ENCODE assay signal across 8 mouse cellular contexts in the genomic region with DNA sequence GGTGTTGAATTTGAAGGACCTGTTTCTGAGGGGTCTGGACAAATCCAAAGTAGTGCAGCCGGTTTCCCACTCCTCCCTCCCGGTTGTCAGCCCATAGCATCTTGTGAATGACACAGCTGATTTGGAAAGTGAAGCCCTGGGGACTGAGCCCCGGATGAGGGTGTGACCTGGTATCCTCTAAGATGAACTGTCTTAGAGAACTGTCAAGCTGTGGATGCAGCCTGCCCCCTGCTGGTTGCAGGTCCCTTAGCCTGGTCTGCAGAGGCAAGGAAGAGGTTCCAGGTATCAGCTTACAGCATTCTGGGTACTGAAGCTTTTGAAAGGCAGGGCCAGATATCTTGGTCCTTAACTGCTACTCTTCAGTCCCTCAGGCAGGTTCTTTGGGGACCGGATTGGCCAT. TPM values are rescaled to one million over a fixed set of nuclear protein-coding genes. Genes with fewer than 3 reads are reported as not detected.
DNase-seq lines count a peak whose midpoint lies in the region; ATAC-seq and TF ChIP-seq lines count a peak whose summit lies in the region.

No protein-coding gene starts in this region.

- no peak overlapping the region for H3K4me2 ChIP-seq in midbrain, embryonic 15.5 days
- no peak overlapping the region for H3K4me2 ChIP-seq in intestine, postnatal 0 days (replicated peaks; ENCODE audit: low read depth)
- H3K4me2 ChIP-seq in liver, embryonic 13.5 days, result no peak overlapping the region

- H3K36me3 ChIP-seq in midbrain, embryonic 10.5 days, result peaks cover 38% of the 10 kb centered on the region
- peaks cover 28% of the 10 kb centered on the region for H3K36me3 ChIP-seq in midbrain, embryonic 15.5 days (replicated peaks)
- peaks cover 47% of the 10 kb centered on the region for H3K36me3 ChIP-seq in intestine, postnatal 0 days (ENCODE audit: control insufficient read depth, insufficient read depth)
- H3K36me3 ChIP-seq in liver, embryonic 13.5 days, result peaks cover 19% of the 10 kb centered on the region

- H3K4me1 ChIP-seq in midbrain, embryonic 10.5 days, result no peaks in the 10 kb centered on the region
- H3K4me1 ChIP-seq in midbrain, embryonic 15.5 days, result no peaks in the 10 kb centered on the region
- H3K4me1 ChIP-seq in intestine, postnatal 0 days (replicated peaks; ENCODE audit: control insufficient read depth, insufficient read depth, low read length), result no peaks in the 10 kb centered on the region
- 0 out of 2 replicates have a peak, but pooled peaks cover 3% of the 10 kb centered on the region for H3K4me1 ChIP-seq in liver, embryonic 13.5 days (replicated peaks)

- H3K27me3 ChIP-seq in midbrain, embryonic 10.5 days (ENCODE audit: low read depth, poor library complexity, severe bottlenecking), result no peaks in the 10 kb centered on the region
- no peaks in the 10 kb centered on the region for H3K27me3 ChIP-seq in midbrain, embryonic 15.5 days (replicated peaks)
- H3K27me3 ChIP-seq in intestine, postnatal 0 days (replicated peaks; ENCODE audit: control insufficient read depth, insufficient read depth, low read length), result no peaks in the 10 kb centered on the region
- H3K27me3 ChIP-seq in liver, embryonic 13.5 days, result 0 out of 2 replicates have a peak, but pooled peaks cover 6% of the 10 kb centered on the region

- WGBS in midbrain, embryonic 10.5 days, result 31% methylated on average over 4 of the region's 4 CpGs
- WGBS in midbrain, embryonic 15.5 days, result 24% methylated on average over 4 of the region's 4 CpGs
- 29% methylated on average over 4 of the region's 4 CpGs for WGBS in intestine, postnatal 0 days
- 8% methylated on average over 4 of the region's 4 CpGs for WGBS in liver, embryonic 13.5 days (ENCODE audit: insufficient replicate concordance)

- no peak overlapping the region for H3K4me3 ChIP-seq in midbrain, embryonic 10.5 days
- no peak overlapping the region for H3K4me3 ChIP-seq in midbrain, embryonic 15.5 days
- H3K4me3 ChIP-seq in intestine, postnatal 0 days (ENCODE audit: low read depth, low read length), result no peak overlapping the region
- no peak overlapping the region for H3K4me3 ChIP-seq in liver, embryonic 13.5 days (replicated peaks)

- H3K9me3 ChIP-seq in midbrain, embryonic 10.5 days (replicated peaks), result no peaks in the 10 kb centered on the region
- H3K9me3 ChIP-seq in midbrain, embryonic 15.5 days, result no peaks in the 10 kb centered on the region
- no peaks in the 10 kb centered on the region for H3K9me3 ChIP-seq in intestine, postnatal 0 days (ENCODE audit: control insufficient read depth)
- H3K9me3 ChIP-seq in liver, embryonic 13.5 days (replicated peaks), result no peaks in the 10 kb centered on the region

- no peak for ATAC-seq in midbrain, embryonic 15.5 days (replicated peaks)
- no peak for ATAC-seq in intestine, postnatal 0 days
- ATAC-seq in liver, embryonic 13.5 days (ENCODE audit: low read depth), result peak; percentile 62; the same call in 1 of the 2 replicates

- no peak overlapping the region for H3K27ac ChIP-seq in midbrain, embryonic 10.5 days (replicated peaks)
- no peak overlapping the region for H3K27ac ChIP-seq in midbrain, embryonic 15.5 days
- H3K27ac ChIP-seq in intestine, postnatal 0 days (ENCODE audit: low read depth, low read length), result no peak overlapping the region
- no peak overlapping the region for H3K27ac ChIP-seq in liver, embryonic 13.5 days

- DNase-seq in midbrain, embryonic 10.5 days (ENCODE audit: low spot score), result peak; percentile 65
- DNase-seq in c-Kit-negative CD71-positive TER-119-positive erythroid progenitor cells, embryonic 14.5 days (ENCODE audit: low read depth, low spot score), result peak; percentile 41
- peak; percentile 57 to 68 for DNase-seq in frontal cortex, postnatal 25 days (ENCODE audit: low spot score in 2 of 2)
- peak; percentile 62 for DNase-seq in liver, embryonic 13.5 days
- peak; percentile 75 for DNase-seq in ovary, postnatal 36 days (ENCODE audit: low spot score)
- peak; percentile 85 for DNase-seq in thymus, postnatal 14 days

- peak; percentile 95 for TF ChIP-seq CTCF in intestine, postnatal 0 days (IDR thresholded peaks at IDR 0.05; ENCODE audit: low read depth)

- H3K9ac ChIP-seq in midbrain, embryonic 15.5 days, result no peak overlapping the region
- H3K9ac ChIP-seq in intestine, postnatal 0 days (ENCODE audit: low read depth, low read length), result no peak overlapping the region
- no peak overlapping the region for H3K9ac ChIP-seq in liver, embryonic 13.5 days

RNA-seq across cellular contexts. Expression of a gene that starts 12.1 kb away (rescaled TPM):
- polyA plus RNA-seq in midbrain, embryonic 10.5 days (2016; fragmentation: Nextera tagmentation; extraction: Ambion mirVana), result 4.4 and 8.2 TPM in 2 replicates
- 58.0 and 61.8 TPM in 2 replicates for polyA plus RNA-seq in midbrain, embryonic 15.5 days (2015; fragmentation: Nextera tagmentation; extraction: Ambion mirVana)
- 2.2 and 2.3 TPM in 2 replicates for polyA plus RNA-seq in intestine, postnatal 0 days (2015; fragmentation: Nextera tagmentation; extraction: Ambion mirVana)
- 0.12 TPM in 1 of 2 replicates, not detected in the other for polyA plus RNA-seq in liver, embryonic 13.5 days (2015; fragmentation: Nextera tagmentation; extraction: Ambion mirVana)

RNA-seq across cellular contexts. Expression of a gene that starts 26.0 kb away (rescaled TPM):
- polyA plus RNA-seq in midbrain, embryonic 10.5 days (2016; fragmentation: Nextera tagmentation; extraction: Ambion mirVana), result 0.09 and 0.12 TPM in 2 replicates
- 0.42 and 0.67 TPM in 2 replicates for polyA plus RNA-seq in midbrain, embryonic 15.5 days (2015; fragmentation: Nextera tagmentation; extraction: Ambion mirVana)
- 2.5 and 3.0 TPM in 2 replicates for polyA plus RNA-seq in intestine, postnatal 0 days (2015; fragmentation: Nextera tagmentation; extraction: Ambion mirVana)
- polyA plus RNA-seq in liver, embryonic 13.5 days (2015; fragmentation: Nextera tagmentation; extraction: Ambion mirVana), result 0.16 TPM in 1 of 2 replicates, not detected in the other

RNA-seq across cellular contexts. Expression of a gene that starts 26.3 kb away (rescaled TPM):
- 50.4 and 51.2 TPM in 2 replicates for polyA plus RNA-seq in midbrain, embryonic 10.5 days (2016; fragmentation: Nextera tagmentation; extraction: Ambion mirVana)
- 61.2 and 67.6 TPM in 2 replicates for polyA plus RNA-seq in midbrain, embryonic 15.5 days (2015; fragmentation: Nextera tagmentation; extraction: Ambion mirVana)
- polyA plus RNA-seq in intestine, postnatal 0 days (2015; fragmentation: Nextera tagmentation; extraction: Ambion mirVana), result 440 and 476 TPM in 2 replicates
- 32.1 and 32.5 TPM in 2 replicates for polyA plus RNA-seq in liver, embryonic 13.5 days (2015; fragmentation: Nextera tagmentation; extraction: Ambion mirVana)

RNA-seq across cellular contexts. Expression of a gene that starts 51.5 kb away (rescaled TPM):
- polyA plus RNA-seq in midbrain, embryonic 10.5 days (2016; fragmentation: Nextera tagmentation; extraction: Ambion mirVana), result 46.5 and 70.8 TPM in 2 replicates
- 228 and 229 TPM in 2 replicates for polyA plus RNA-seq in midbrain, embryonic 15.5 days (2015; fragmentation: Nextera tagmentation; extraction: Ambion mirVana)
- 12.0 and 14.3 TPM in 2 replicates for polyA plus RNA-seq in intestine, postnatal 0 days (2015; fragmentation: Nextera tagmentation; extraction: Ambion mirVana)
- 3.7 and 3.9 TPM in 2 replicates for polyA plus RNA-seq in liver, embryonic 13.5 days (2015; fragmentation: Nextera tagmentation; extraction: Ambion mirVana)
